9 mouse cellular contexts compared by ENCODE assay signal in the genomic region with DNA sequence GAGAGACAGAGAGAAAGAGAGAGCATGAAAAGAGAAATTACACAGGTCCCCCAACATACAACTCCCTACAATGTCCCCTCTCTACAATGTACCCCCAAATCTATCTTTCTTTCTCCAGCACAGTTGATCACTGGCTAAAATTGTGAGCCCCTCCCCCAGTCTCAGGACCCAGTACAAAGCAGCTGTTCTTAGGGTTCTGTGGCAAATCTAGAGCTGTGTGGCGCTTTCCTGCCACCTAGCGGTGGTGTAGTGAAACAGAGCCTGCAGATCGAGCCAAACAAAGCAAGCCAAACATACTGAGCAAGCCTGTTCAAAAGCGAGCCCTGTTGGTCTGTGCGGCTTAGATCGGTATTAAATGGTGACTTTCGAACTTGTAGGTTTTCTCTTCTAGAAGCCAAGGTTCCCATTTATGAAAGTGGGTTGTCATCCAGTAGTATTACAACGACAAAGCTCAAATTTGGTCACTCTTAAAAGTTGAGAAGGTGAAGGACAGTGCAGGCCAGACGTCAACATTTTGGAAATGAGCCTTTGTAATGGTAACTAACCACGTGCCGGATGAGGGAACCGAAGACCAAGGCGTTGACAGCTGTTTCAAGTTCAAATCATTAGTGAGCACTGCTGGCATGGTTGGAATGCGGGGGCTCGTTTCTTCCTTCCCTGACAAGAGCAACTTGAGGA. TPM values are rescaled to one million over a fixed set of nuclear protein-coding genes. Genes with fewer than 3 reads are reported as not detected.
DNase-seq lines count a peak whose midpoint lies in the region; ATAC-seq lines count a peak whose summit lies in the region.
"Had no signal": no experiment of that assay in that cellular context is flagged by ENCODE, and none has a peak within 500 bp of the region (broad histone marks: within the 10 kb centered on the region; RNA-seq: fewer than 3 reads in every experiment).

No protein-coding gene starts in this region.

- no peak overlapping the region for H3K4me3 ChIP-seq in limb, embryonic 11.5 days (ENCODE audit: low read depth, low read length)
- H3K4me3 ChIP-seq: erythroblast, embryonic 14.5 days had no signal

- H3K4me1 ChIP-seq in limb, embryonic 11.5 days (ENCODE audit: control insufficient read depth, insufficient read depth, low read length) = no peaks in the 10 kb centered on the region

- ATAC-seq in granulocyte monocyte progenitor cell, adult 5-6 weeks (replicated peaks; ENCODE audit: poor library complexity, severe bottlenecking) = peak; percentile 76
- no peak for ATAC-seq in limb, embryonic 11.5 days (ENCODE audit: insufficient number of reproducible peaks, low FRiP score, low TSS enrichment, low read depth)
- ATAC-seq in monocyte, adult 5-6 weeks (replicated peaks; ENCODE audit: insufficient number of reproducible peaks, low FRiP score, low TSS enrichment, poor library complexity, severe bottlenecking) = peak; percentile 78

- no peak overlapping the region for H3K4me2 ChIP-seq in limb, embryonic 11.5 days (ENCODE audit: low read depth, severe bottlenecking)

- DNase-seq in A20 (ENCODE audit: low read depth, low spot score) = peak; percentile 81
- DNase-seq in adrenal gland, adult 8-10 months = peak; percentile 66
- peak; percentile 79 for DNase-seq in embryo, embryonic 9.5 days (ENCODE audit: extremely low spot score)
- peak; percentile 61 to 73 for DNase-seq in kidney, adult 8-10 months
- DNase-seq in limb, embryonic 11.5 days (ENCODE audit: low spot score) = peak; percentile 93
- peak; percentile 39 to 81 for DNase-seq in spleen, postnatal 4 days (ENCODE audit: low spot score in 2 of 2)

- H3K9ac ChIP-seq in limb, embryonic 11.5 days (ENCODE audit: low read length) = no peak overlapping the region

- no peaks in the 10 kb centered on the region for H3K27me3 ChIP-seq in limb, embryonic 11.5 days (ENCODE audit: control insufficient read depth, insufficient read depth, low read length)

- no peaks in the 10 kb centered on the region for H3K9me3 ChIP-seq in limb, embryonic 11.5 days (ENCODE audit: control insufficient read depth, low read length)

- WGBS in limb, embryonic 11.5 days = 35% methylated on average over 15 of the region's 15 CpGs

- no peak overlapping the region for H3K27ac ChIP-seq in limb, embryonic 11.5 days (replicated peaks; ENCODE audit: low read depth, low read length)

- no peaks in the 10 kb centered on the region for H3K36me3 ChIP-seq in limb, embryonic 11.5 days (ENCODE audit: control insufficient read depth, insufficient read depth, low read length)

RNA-seq across cellular contexts. Expression of gene Cd83, which starts 44.8 kb away (rescaled TPM):
- total RNA-seq in adrenal gland, adult 8-10 months (2022) = 1 to 10 TPM; 2.2 to 5.8 (median 3.8) TPM
- not detected in 2 replicates for total RNA-seq in granulocyte monocyte progenitor cell, adult 5-6 weeks (2014; fragmentation: Nextera tagmentation)
- total RNA-seq in granulocyte monocyte progenitor cell, adult 5-6 weeks (2017) = 0.43 TPM in 1 of 2 replicates, not detected in the other
- polyA plus RNA-seq in limb, embryonic 11.5 days (2014; fragmentation: Nextera tagmentation; extraction: Ambion mirVana) = 8.6 and 8.7 TPM in 2 replicates
- 165 to 355 TPM (median 352 TPM) in 3 replicates for total RNA-seq in monocyte, adult 5-6 weeks (2017)
- polyA plus RNA-seq: erythroblast, embryonic 14.5 days had no signal

Comparison
In these comparisons a context has a peak if more than half of its experiments do, and no peak if none do; other contexts are left out.
1. RNA of gene Cd83, which starts 44.8 kb away (total RNA-seq): 165 to 355 TPM in monocyte, adult 5-6 weeks; 2.2 to 5.8 TPM in adrenal gland, adult 8-10 months and 0.43 TPM in granulocyte monocyte progenitor cell, adult 5-6 weeks; every median in the first group is over 10 times any median in the second.
2. Peak in every context shown above with its lines, with median percentiles within 50 percentile points of each other: DNase-seq.